Mouse (Mus musculus) small intestine, adult 2 months (tissue): ENCODE data around the gene Kcnq2. TPM values are rescaled to one million over a fixed set of nuclear protein-coding genes. Genes with fewer than 3 reads are reported as not detected.

Source experiments
- H3K27ac ChIP-seq: fragments of 200-500 bp; 2 replicates; pipeline ENCODE4 v1.5.1; 2012; ENCODE audit warnings: low read depth, low read length, control low read depth, inconsistent platforms; ENCODE audit not compliant: insufficient read depth
- H3K27me3 ChIP-seq: fragments of 200-500 bp; 2 replicates; pipeline ENCODE4 v1.6.1; 2012; ENCODE audit warnings: mild to moderate bottlenecking, moderate library complexity, low read length, inconsistent platforms; ENCODE audit not compliant: control insufficient read depth, insufficient read depth
- H3K36me3 ChIP-seq: fragments of 200-500 bp; 2 replicates; pipeline ENCODE4 v1.6.1; 2012; ENCODE audit warnings: mild to moderate bottlenecking, low read length, control low read depth, inconsistent platforms; ENCODE audit not compliant: control insufficient read depth, insufficient read depth
- H3K4me1 ChIP-seq: fragments of 200-500 bp; 2 replicates; pipeline ENCODE4 v1.6.1; 2012; ENCODE audit warnings: low read length, inconsistent platforms, mixed read lengths; ENCODE audit not compliant: control insufficient read depth, insufficient read depth, insufficient read length
- H3K4me3 ChIP-seq: fragments of 200-500 bp; 2 replicates; pipeline ENCODE4 v1.5.1; 2012; ENCODE audit warnings: low read depth, mild to moderate bottlenecking, control low read depth, inconsistent platforms, low read length, moderate library complexity
- CTCF ChIP-seq: fragments of 200-500 bp; IDR thresholded peaks from 2 replicates; pipeline ENCODE4 v1.5.1; 2012; ENCODE audit warnings: low read depth, mild to moderate bottlenecking, control low read depth, inconsistent platforms, low read length, moderate library complexity, mixed read lengths; ENCODE audit not compliant: insufficient replicate concordance, insufficient read length; ENCODE audit errors: extremely low read depth
- POLR2A ChIP-seq: fragments of 200-500 bp; IDR thresholded peaks from 2 replicates; pipeline ENCODE4 v1.6.1; 2012; ENCODE audit warnings: low read depth, mild to moderate bottlenecking, control low read depth, inconsistent platforms, low read length, moderate library complexity
- WGBS: fragments of 180-500 bp; shearing (Covaris S2); methylation state at CpG from one replicate; pipeline ENCODE4 v1.1.7; 2018; 5-methylcytosine and 5-hydroxymethylcytosine counted together
- polyA plus RNA-seq: library from polyadenylated mRNA; depleted of rRNA; stranded (reverse); fragments of >200 nt; gene quantifications from 2 replicates; pipeline ENCODE4 v1.2.3, GENCODE M21; 2012

Gene Kcnq2
- polyA plus RNA-seq, 1 experiment: 0.51 TPM

DNA sequence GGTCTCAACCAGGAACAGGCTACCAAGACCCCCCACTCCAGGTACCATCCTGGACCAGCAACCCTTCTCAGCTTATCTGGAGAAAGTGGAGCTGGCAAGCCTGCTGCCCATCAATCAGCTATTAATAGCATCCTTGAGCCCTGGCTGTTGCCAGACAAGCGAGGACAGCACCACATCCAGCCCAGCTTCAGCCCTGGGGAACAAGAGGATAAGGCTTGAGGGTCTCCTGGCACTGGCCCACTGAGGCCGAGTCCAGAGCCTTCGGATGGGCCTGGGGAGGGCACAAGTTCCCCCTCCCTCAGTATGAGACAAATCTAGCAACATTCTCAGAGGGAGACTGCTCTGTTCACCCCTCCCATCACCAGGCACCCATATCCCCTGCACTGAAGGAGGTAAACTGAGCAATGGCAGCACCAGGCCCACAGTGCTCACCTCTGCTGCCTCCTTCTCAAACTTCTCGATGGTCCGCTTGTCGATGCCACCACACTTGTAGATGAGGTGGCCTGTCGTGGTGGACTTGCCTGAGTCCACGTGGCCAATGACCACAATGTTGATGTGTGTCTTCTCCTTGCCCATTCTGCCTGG is 19.8 kb upstream of the Kcnq2 start:
- TF ChIP-seq CTCF (no peak), POLR2A (no peak)
- WGBS: 72% methylated on average over 8 of the region's 8 CpGs
- Histone ChIP-seq H3K27me3 (peaks cover 15% of the 10 kb centered on the region), H3K4me3 (no peak overlapping the region), H3K36me3 (no peaks in the 10 kb centered on the region), H3K27ac (no peak overlapping the region), H3K4me1 (no peaks in the 10 kb centered on the region)

DNA sequence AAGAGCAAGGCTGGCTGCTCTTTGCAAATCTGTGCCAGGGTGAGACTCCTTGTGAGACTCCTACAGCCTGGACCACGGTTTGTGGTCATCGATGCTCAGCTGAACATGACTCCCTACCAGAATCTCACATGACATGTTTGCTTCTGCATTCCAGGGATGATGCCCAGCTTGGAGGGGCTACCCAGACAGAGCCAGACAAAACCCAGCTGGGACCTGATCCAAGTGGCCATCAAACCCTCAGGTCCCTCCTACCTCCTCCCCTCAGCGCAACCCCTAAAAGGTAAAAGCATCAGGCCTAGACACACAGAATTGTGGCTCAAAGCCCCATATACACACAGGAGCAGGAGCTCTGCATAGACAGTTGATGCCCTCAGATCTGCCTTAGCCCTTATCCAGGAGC is 19.3 kb upstream of the Kcnq2 start:
- 81% methylated on average over 3 of the region's 3 CpGs for WGBS
- TF ChIP-seq CTCF: no peak
- TF ChIP-seq POLR2A: no peak
- Histone ChIP-seq H3K27me3 (peaks cover 15% of the 10 kb centered on the region), H3K27ac (no peak overlapping the region), H3K36me3 (no peaks in the 10 kb centered on the region), H3K4me3 (no peak overlapping the region), H3K4me1 (no peaks in the 10 kb centered on the region)

GRCm38 (mm10) chr2:181153837-181154236 is 18.7 kb upstream of the Kcnq2 start:
- peaks cover 15% of the 10 kb centered on the region for H3K27me3 ChIP-seq
- TF ChIP-seq CTCF (no peak), POLR2A (no peak)
- H3K4me1 ChIP-seq: no peaks in the 10 kb centered on the region
- WGBS: 3% methylated on average over 1 of the region's 1 CpGs
- H3K4me3 ChIP-seq: no peak overlapping the region
- H3K27ac ChIP-seq: no peak overlapping the region
- H3K36me3 ChIP-seq: no peaks in the 10 kb centered on the region

DNA sequence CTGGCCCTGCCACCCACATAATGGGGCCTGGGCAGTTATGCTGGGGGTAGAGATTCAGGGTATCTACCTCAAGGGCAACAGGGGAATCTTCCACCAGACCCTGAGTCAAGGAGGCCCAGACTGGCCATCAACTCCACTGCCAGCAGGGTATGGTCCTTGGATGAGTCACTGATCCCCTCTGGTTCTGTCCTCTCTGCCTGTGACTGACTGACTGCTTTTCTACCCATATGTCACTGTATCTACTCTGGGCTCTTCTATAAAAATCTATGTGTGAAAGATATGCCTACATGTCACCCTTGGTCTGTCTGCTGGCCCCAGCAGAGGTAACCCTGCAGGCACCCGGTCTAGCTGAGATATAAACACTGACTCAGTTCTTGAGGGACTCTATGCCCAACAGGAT is 18.0 kb upstream of the Kcnq2 start:
- 70% methylated on average over 1 of the region's 1 CpGs for WGBS
- peaks cover 3% of the 10 kb centered on the region; the same call in 1 of the 2 replicates for H3K4me1 ChIP-seq
- H3K36me3 ChIP-seq: no peaks in the 10 kb centered on the region
- no peak overlapping the region for H3K4me3 ChIP-seq
- no peak for TF ChIP-seq CTCF
- peaks cover 15% of the 10 kb centered on the region for H3K27me3 ChIP-seq
- no peak overlapping the region for H3K27ac ChIP-seq

DNA sequence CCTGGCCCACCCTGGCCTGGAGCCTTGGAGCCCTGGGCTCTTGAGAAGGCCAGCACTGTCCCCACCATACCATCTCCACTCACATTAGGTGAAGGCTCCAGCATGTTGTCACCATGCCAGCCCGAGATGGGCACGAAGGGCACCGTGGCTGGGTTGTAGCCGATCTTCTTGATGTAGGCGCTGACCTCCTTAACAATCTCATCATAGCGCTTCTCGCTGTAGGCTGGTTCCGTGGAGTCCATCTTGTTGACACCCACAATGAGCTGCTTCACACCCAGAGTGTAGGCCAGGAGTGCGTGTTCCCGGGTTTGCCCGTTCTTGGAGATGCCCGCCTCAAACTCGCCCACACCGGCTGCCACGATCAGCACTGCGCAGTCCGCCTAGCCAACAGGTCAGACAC is 17.6 kb upstream of the Kcnq2 start:
- WGBS: 89% methylated on average over 17 of the region's 17 CpGs
- Histone ChIP-seq H3K4me3 (no peak overlapping the region), H3K36me3 (no peaks in the 10 kb centered on the region), H3K27me3 (peaks cover 19% of the 10 kb centered on the region), H3K27ac (no peak overlapping the region), H3K4me1 (peaks cover 4% of the 10 kb centered on the region; the same call in 1 of the 2 replicates)
- TF ChIP-seq CTCF: no peak
- TF ChIP-seq POLR2A: no peak

GRCm38 (mm10) chr2:181150281-181150680 is 15.2 kb upstream of the Kcnq2 start:
- 69% methylated on average over 6 of the region's 6 CpGs for WGBS
- TF ChIP-seq POLR2A (no peak), CTCF (no peak)
- Histone ChIP-seq H3K27me3 (peaks cover 13% of the 10 kb centered on the region), H3K27ac (no peak overlapping the region), H3K4me1 (peaks cover 4% of the 10 kb centered on the region; the same call in 1 of the 2 replicates), H3K36me3 (no peaks in the 10 kb centered on the region), H3K4me3 (no peak overlapping the region)

GRCm38 (mm10) chr2:181148318-181148955 is 13.3 kb upstream of the Kcnq2 start:
- TF ChIP-seq POLR2A (no peak), CTCF (no peak)
- peaks cover 13% of the 10 kb centered on the region for H3K27me3 ChIP-seq
- no peak overlapping the region for H3K27ac ChIP-seq
- peaks cover 4% of the 10 kb centered on the region; the same call in 1 of the 2 replicates for H3K4me1 ChIP-seq
- 9% methylated on average over 31 of the region's 31 CpGs for WGBS
- H3K36me3 ChIP-seq: no peaks in the 10 kb centered on the region
- peak overlapping the region; percentile 49; the same call in 1 of the 2 replicates for H3K4me3 ChIP-seq
